Mouse (Mus musculus): ENCODE measurements at regions not wholly inside any gene's neighbourhood (a gene's known extent, or its start where the extent isn't known, plus 50 kb on each side); places are given as distances from the start of the nearest gene placed in this dataset.

DNA sequence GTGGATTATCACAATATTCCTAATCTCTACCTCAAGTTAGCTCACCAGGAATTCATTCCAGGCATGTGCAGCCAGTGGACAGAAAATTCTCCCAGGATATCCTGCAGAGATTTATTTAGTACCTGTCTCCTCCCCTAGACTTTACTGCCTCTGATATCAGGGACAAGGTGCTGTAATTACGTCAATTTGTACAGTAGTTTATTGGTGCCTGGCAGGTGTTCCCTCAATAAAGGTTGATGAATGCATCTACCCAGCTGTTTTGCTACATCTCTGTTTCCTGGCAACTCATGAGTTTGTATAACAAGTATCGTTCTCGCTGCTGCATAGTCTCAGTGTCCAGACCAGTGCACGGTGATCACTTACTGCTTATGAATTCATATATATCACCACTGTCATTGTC, 1281.8 kb upstream of the Lrrc6 start:
- intact Hi-C loops (cut with DNase I), result no loop called here
- DNase-seq, result no peak
- Histone ChIP-seq H3K27ac (no peak overlapping the region), H3K4me3 (no peak overlapping the region)
- no peak for TF ChIP-seq CTCF (IDR thresholded peaks at IDR 0.05)

GRCm38 (mm10) chr15:67780856-67781255, 1280.1 kb upstream of the Lrrc6 start:
- Histone ChIP-seq H3K27ac (no peak overlapping the region), H3K4me3 (no peak overlapping the region)
- intact Hi-C loops (cut with DNase I), result no loop called here
- no peak for DNase-seq
- no peak for TF ChIP-seq CTCF (IDR thresholded peaks at IDR 0.05)

DNA sequence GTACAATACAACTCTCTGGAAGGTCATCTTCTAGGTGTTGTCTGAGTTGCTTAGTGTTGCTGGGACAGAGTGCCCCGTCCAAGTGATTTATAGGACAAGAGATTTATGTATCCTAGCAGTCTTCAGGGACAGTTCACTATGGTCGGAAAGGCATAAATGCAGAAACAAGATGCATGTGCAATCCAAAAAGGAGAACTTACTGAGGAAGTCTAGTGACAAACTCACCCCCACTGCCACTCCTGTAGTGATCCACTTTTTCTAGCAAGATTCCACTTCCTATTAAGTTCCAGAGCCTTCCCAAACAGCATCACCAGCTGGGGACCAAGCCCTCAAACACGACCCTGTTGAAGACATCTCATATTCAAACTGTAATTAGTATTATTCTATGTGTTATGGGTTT, 1266.9 kb upstream of the Lrrc6 start:
- Histone ChIP-seq H3K4me3 (no peak overlapping the region), H3K27ac (no peak overlapping the region)
- intact Hi-C loops (cut with DNase I), result no loop called here
- no peak for DNase-seq
- TF ChIP-seq CTCF (IDR thresholded peaks at IDR 0.05), result no peak

DNA sequence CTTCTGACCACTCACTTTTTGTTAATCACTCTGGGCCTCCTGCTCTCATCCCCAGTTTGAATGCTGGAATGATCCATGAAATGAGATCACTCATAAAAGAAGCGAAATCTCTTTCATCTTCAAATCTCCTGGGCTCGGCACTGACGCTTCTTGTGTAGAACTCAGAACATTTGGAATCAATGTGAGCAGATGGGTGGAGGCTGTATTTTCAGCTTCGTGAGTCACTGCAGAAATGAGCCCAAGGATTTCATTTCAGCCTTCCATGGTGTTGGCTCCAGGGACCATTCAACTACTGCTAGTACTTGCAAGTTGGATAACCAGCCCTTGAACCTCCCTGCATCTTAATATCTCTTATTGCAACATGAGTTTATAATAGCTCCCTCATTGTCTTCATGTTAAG, 1258.5 kb upstream of the Lrrc6 start:
- peak; percentile 42 for DNase-seq
- no peak overlapping the region; the same call in 1 of the 2 replicates for H3K27ac ChIP-seq
- TF ChIP-seq CTCF (IDR thresholded peaks at IDR 0.05), result no peak
- no peak overlapping the region for H3K4me3 ChIP-seq
- intact Hi-C loops (cut with DNase I), result no loop called here

GRCm38 (mm10) chr15:67750582-67750981, 1249.9 kb upstream of the Lrrc6 start:
- TF ChIP-seq CTCF (IDR thresholded peaks at IDR 0.05), result no peak
- no peak overlapping the region for H3K4me3 ChIP-seq
- no peak overlapping the region for H3K27ac ChIP-seq
- no peak for DNase-seq
- intact Hi-C loops (cut with DNase I), result no loop called here

GRCm38 (mm10) chr15:67743332-67743731, 1242.6 kb upstream of the Lrrc6 start:
- intact Hi-C loops (cut with DNase I), result no loop called here
- TF ChIP-seq CTCF (IDR thresholded peaks at IDR 0.05), result no peak

DNA sequence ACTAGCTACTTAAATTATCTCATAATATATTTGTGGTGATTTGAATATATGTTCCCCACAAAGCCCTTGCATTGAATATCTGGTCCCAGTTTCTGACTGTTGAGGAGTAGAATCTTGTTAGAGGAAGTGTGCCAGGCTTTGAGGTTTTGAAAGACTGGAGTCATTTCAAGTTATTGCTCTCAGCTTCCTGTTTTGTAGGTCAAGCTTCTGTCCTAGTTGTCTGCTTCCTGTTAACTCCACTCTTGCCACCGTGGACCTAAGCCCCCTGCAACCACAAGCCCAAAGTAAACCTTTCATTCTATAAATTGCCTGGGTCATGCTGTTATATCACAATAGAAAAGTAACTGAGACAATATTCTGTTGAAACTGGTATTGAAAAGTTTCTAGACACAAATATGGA, 1232.3 kb upstream of the Lrrc6 start:
- no peak for DNase-seq
- TF ChIP-seq CTCF (IDR thresholded peaks at IDR 0.05), result no peak
- no peak overlapping the region for H3K27ac ChIP-seq
- intact Hi-C loops (cut with DNase I), result no loop called here
- no peak overlapping the region for H3K4me3 ChIP-seq

More at GRCm38 (mm10) chr15:67743332-67743731, 1242.6 kb upstream of the Lrrc6 start:
- Histone ChIP-seq H3K27ac (no peak overlapping the region), H3K4me3 (no peak overlapping the region)
- DNase-seq, result no peak

DNA sequence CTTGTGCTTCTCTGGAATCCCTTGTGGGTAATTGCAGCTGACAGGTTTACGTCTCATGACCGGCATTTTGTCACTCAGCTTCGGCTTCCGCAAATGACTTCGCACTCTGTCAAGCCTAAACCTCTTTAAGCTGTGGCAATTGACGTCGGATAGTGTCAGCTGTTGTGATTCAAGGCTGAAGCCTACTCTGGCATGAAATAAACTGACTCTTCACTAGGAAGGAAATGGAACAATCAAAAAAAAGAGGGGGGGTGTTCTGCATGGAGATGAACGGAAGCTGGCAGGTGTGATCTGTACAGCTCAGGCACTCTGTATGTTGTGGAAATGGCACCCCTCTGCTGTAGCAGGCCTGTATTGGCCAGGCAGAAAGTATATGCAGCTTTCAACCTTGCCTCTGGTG, 1228.8 kb upstream of the Lrrc6 start:
- TF ChIP-seq CTCF (IDR thresholded peaks at IDR 0.05), result no peak
- no peak for DNase-seq
- no peak overlapping the region for H3K27ac ChIP-seq
- H3K4me3 ChIP-seq, result no peak overlapping the region
- intact Hi-C loops (cut with DNase I), result no loop called here

DNA sequence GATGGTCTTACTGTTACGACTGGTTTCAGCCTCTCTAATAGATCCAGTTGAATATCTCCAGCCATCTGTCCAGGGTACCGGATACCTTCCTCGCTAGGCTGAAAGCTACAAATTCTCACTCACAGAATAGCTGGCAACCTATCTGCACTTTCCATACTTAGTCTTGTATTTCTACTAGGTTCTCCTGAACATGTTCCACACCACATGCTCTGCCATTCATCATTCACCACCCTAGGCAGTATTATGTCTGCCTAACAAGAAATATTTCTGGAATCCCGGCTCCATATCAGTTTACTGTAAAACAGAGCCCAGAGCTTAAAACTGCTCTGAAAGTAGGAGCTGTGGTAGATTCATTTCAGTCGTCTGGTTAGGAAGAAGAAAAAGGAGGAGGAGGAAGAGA, 1224.5 kb upstream of the Lrrc6 start:
- no peak for TF ChIP-seq CTCF (IDR thresholded peaks at IDR 0.05)
- no peak for DNase-seq
- no peak overlapping the region for H3K4me3 ChIP-seq
- intact Hi-C loops (cut with DNase I), result no loop called here
- no peak overlapping the region for H3K27ac ChIP-seq

GRCm38 (mm10) chr15:67714203-67714602, 1213.5 kb upstream of the Lrrc6 start:
- intact Hi-C loops (cut with DNase I), result no loop called here
- TF ChIP-seq CTCF (IDR thresholded peaks at IDR 0.05), result no peak
- H3K27ac ChIP-seq, result no peak overlapping the region

DNA sequence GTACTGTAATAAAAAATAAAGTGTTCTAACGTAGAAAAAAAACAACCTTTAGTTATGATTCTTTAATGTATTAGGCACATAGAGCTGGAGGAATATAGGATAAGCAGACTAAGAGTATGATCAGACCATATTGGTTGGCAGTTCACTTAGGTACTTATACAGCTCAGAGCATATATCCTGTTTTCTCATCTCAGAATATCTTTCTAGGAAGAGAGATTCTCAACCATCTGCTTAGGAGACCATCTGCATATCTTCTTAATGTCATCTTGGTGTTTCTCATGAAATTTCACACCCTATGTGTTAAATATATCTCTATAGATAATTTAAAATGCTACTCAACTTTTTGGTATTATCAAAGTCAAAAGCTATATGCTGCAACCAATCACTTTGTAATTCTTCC, 1185.4 kb upstream of the Lrrc6 start:
- no peak for DNase-seq
- H3K4me3 ChIP-seq, result no peak overlapping the region
- intact Hi-C loops (cut with DNase I), result no loop called here
- no peak overlapping the region for H3K27ac ChIP-seq
- no peak for TF ChIP-seq CTCF (IDR thresholded peaks at IDR 0.05)

More at GRCm38 (mm10) chr15:67714203-67714602, 1213.5 kb upstream of the Lrrc6 start:
- no peak overlapping the region for H3K4me3 ChIP-seq
- DNase-seq, result no peak

DNA sequence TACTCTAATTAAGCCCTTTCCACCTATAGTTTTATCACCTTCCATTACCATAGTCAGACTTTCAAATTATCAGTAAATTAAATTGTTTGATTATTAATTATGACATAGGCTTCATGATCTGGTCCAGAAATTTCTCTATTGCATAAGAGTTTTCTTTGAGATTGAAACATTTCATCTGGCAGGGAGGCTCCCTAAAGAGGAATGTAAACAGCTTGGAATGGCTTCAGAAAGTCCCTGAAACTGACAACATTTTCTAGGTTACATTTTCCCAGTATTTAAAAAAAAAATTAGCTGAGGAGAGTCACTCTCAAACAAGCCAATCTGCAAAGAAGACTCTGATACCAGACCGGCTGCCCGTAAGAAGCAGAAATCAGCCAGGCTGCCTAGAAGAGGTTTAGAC, 1172.6 kb upstream of the Lrrc6 start:
- DNase-seq, result no peak
- H3K4me3 ChIP-seq, result no peak overlapping the region
- intact Hi-C loops (cut with DNase I), result no loop called here
- H3K27ac ChIP-seq, result no peak overlapping the region
- no peak for TF ChIP-seq CTCF (IDR thresholded peaks at IDR 0.05)

DNA sequence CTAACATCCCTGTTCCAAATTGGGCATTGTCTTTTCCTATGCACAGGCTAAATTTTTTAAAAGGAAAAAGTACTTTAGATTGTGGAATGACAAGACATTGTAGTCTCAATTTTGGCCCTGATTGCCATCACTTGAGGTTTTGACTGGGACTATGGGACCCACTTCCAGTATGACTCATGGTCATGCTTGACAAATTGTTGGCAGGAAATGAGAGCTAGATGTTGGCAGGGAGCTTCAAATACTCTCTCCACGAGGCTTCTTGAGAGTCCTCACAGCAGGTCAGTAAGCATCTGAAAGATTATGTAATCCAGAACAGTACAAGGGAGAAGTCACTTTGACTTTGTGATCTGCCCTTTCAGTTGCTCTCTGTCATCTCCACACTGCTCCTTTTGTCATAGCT, 1135.4 kb upstream of the Lrrc6 start:
- intact Hi-C loops (cut with DNase I), result no loop called here
- no peak for TF ChIP-seq CTCF (IDR thresholded peaks at IDR 0.05)
- Histone ChIP-seq H3K4me3 (no peak overlapping the region), H3K27ac (no peak overlapping the region)
- DNase-seq, result peak; percentile 20

DNA sequence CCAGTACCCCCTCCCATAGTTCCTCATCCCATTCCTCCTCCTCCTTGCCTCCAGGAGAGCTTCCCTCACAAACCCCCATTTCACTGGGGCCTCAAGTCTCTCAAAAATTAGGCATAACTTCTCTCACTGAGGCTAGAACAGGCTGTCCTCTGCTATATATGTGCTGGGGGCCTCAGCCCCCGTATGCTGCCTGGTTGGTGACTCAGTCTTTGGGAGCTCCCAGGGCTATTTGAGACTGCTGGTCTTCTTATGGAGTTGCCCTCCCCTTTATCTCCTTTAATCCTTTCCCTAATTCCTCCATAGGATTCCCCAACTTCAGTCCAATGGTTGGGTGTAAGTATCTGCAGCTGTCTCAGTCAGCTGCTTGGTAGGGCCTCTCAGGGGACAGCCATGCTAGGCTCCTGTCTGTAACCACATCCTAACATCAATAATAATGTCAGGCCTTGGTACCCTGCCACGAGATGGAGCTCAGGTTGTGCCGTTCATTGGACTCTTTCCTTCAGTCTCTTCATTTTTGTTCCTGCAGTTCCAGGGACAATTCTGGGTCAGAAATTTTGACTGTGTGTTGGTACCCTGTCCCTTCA, 1126.1 kb upstream of the Lrrc6 start:
- H3K4me3 ChIP-seq, result no peak overlapping the region
- intact Hi-C loops (cut with DNase I), result no loop called here
- DNase-seq, result no peak
- TF ChIP-seq CTCF (IDR thresholded peaks at IDR 0.05), result no peak
- H3K27ac ChIP-seq, result no peak overlapping the region
